In the genomic region with DNA sequence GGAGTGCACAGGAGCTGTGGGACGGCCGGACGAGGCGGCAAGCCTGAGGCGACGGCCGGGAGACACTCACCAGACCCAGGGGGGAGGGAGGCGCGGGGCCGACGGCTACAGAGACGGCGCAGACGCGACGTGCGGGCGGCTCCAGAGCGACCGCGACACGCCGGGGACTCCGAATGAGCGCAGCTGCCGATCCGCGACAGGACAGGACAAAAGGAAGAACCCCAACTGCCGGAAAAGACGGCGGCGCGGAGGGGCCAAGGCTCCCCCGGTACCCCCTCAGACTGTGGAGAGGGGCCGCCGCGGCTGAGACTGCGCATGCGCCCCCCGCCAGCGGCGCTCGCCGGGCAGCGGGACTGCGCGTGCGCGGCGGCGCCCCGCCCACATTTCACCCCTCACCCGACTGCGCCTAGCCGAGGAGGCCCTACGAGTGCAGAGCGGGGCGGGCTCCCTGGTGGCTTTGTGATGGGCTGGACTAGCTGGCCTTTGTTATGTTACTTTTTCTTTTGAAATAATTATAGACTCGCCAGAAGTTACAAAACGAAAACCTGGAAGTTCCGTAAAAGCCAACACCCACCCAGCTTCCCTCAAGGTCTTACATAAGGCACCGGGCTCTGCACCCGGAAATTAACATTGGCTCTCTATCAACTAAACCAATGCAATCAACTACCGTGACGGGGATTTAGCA, we compare ENCODE assay signal across 8 mouse cellular contexts. TPM values are rescaled to one million over a fixed set of nuclear protein-coding genes. Genes with fewer than 3 reads are reported as not detected.
DNase-seq lines count a peak whose midpoint lies in the region; ATAC-seq and TF ChIP-seq lines count a peak whose summit lies in the region.

Gene Stk38, minus strand, starts transcription at position 355 of the 685 bp plus-strand sequence.

- H3K9ac ChIP-seq in lung, postnatal 0 days (replicated peaks; ENCODE audit: low read depth) = peak within 1 kb of the TSS; percentile 88

- peak within 1 kb of the TSS; percentile 89 for H3K4me3 ChIP-seq in lung, postnatal 0 days (ENCODE audit: low read depth, low read length)

- peak; percentile 71 for TF ChIP-seq EP300 in lung, postnatal 0 days (IDR thresholded peaks at IDR 0.05)

- peak within 1 kb of the TSS; percentile 84 for H3K4me2 ChIP-seq in lung, postnatal 0 days (replicated peaks; ENCODE audit: low read depth, low read length)

- DNase-seq in MEL-GATA-1-ER (ENCODE audit: extremely low read depth, low read depth) = peak; percentile 65
- DNase-seq in cerebellum, adult 8-10 months = peak; percentile 95
- peak; percentile 86 for DNase-seq in forelimb bud, embryonic 11.5 days (ENCODE audit: low read depth, low spot score)
- DNase-seq in layer of hippocampus, adult 9-11 months = peak; percentile 91
- DNase-seq in lung, postnatal 0 days (ENCODE audit: low spot score) = peak; percentile 93
- peak; percentile 93 for DNase-seq in ovary, postnatal 14 days (ENCODE audit: low spot score)
- peak; percentile 97 for DNase-seq in thymus, postnatal 14 days

- H3K36me3 ChIP-seq in lung, postnatal 0 days (ENCODE audit: insufficient read depth, low read length) = no peaks in the 10 kb centered on the region

- H3K27me3 ChIP-seq in lung, postnatal 0 days (replicated peaks; ENCODE audit: insufficient read depth, low read length) = no peaks in the 10 kb centered on the region

- ATAC-seq in hematopoietic stem cell, adult 5-6 weeks (replicated peaks in 1 of 2; ENCODE audit: insufficient read depth in 1 of 2, low FRiP score in 2 of 2, low TSS enrichment in 1 of 2, low read depth in 1 of 2, poor library complexity in 2 of 2, severe bottlenecking in 2 of 2) = peak; percentile 72 to 84
- ATAC-seq in lung, postnatal 0 days = peak; percentile 94

- no peak for TF ChIP-seq CTCF in lung, postnatal 0 days (IDR thresholded peaks at IDR 0.05)

- no peaks in the 10 kb centered on the region for H3K4me1 ChIP-seq in lung, postnatal 0 days (ENCODE audit: insufficient read depth, low read depth, low read length)

- under 1% methylated on average over 52 of the region's 65 CpGs for WGBS in lung, postnatal 0 days

- H3K9me3 ChIP-seq in lung, postnatal 0 days (ENCODE audit: low read length) = no peaks in the 10 kb centered on the region

- peak within 1 kb of the TSS; percentile 93 for H3K27ac ChIP-seq in lung, postnatal 0 days (ENCODE audit: low read length)

RNA-seq across cellular contexts. Expression of gene Stk38, which starts in this region (rescaled TPM):
- total RNA-seq in hematopoietic stem cell, adult 5-6 weeks (2017) = 100 and 102 TPM in 2 replicates
- polyA plus RNA-seq in lung, postnatal 0 days (2015; fragmentation: Nextera tagmentation; extraction: Ambion mirVana) = 60.3 and 61.1 TPM in 2 replicates

Comparison
In these comparisons a context has a peak if more than half of its experiments do, and no peak if none do; other contexts are left out.
1. Peak in every context shown above with its lines: DNase-seq, ATAC-seq, H3K4me3 ChIP-seq and H3K27ac ChIP-seq.